Mouse (Mus musculus) midbrain, embryonic 10.5 days (tissue): ENCODE measurements around the gene Xylt1. TPM values are rescaled to one million over a fixed set of nuclear protein-coding genes. Genes with fewer than 3 reads are reported as not detected.

Experiments used
- DNase-seq: peaks from one replicate; pipeline ENCODE4 v3.0.0-alpha.2; 2017; ENCODE audit warnings: low spot score
- H3K27ac ChIP-seq: fragments of 300-500 bp; sonication (generic); replicated peaks from 2 replicates; pipeline ENCODE4 v1.5.1; 2016; ENCODE audit warnings: mild to moderate bottlenecking
- H3K27me3 ChIP-seq: fragments of 300-500 bp; sonication (generic); 2 replicates; pipeline ENCODE4 v1.6.1; 2016; ENCODE audit warnings: low read depth, mild to moderate bottlenecking; ENCODE audit not compliant: poor library complexity, severe bottlenecking
- H3K36me3 ChIP-seq: fragments of 300-500 bp; sonication (generic); 2 replicates; pipeline ENCODE4 v1.6.1; 2016; ENCODE audit warnings: mild to moderate bottlenecking, moderate library complexity
- H3K4me1 ChIP-seq: fragments of 300-500 bp; sonication (generic); 2 replicates; pipeline ENCODE4 v1.6.1; 2016
- H3K4me3 ChIP-seq: fragments of 300-500 bp; sonication (generic); 2 replicates; pipeline ENCODE4 v1.5.1; 2016; ENCODE audit warnings: mild to moderate bottlenecking, moderate library complexity
- H3K9me3 ChIP-seq: fragments of 300-500 bp; sonication (generic); replicated peaks from 2 replicates; pipeline ENCODE4 v1.6.1; 2016; ENCODE audit warnings: mild to moderate bottlenecking
- WGBS: fragments of 180-500 bp; shearing (Covaris S2); methylation state at CpG from one replicate; pipeline ENCODE4 v1.1.7; 2016; 5-methylcytosine and 5-hydroxymethylcytosine counted together
- polyA plus RNA-seq: library from polyadenylated mRNA; unstranded; fragments of >200 nt; fragmentation: Nextera tagmentation; extraction: Ambion mirVana; gene quantifications from 2 replicates; pipeline ENCODE4 v1.2.1, GENCODE M21; 2016

Xylt1 gene
- polyA plus RNA-seq, 1 experiment from 2014 or later = 1.0 TPM

DNA sequence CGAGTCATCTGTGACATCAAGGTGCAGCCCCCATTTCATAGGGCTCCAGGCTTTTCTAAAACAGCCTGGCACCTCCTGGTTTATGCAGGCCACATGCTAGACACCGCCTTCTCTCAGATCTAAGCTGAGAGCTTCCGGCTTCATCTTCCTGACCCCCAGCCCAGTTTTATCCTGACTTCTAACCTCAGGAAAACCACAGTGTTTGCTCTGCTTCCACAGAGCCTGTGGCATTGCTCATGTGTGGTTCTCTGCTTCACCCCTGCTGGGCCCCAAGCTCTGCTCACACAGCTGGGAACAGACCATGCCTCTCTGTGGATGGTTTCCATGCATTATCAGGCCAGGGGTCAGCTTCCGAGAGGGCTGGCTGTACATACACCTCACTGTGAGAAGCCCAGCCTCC lies 254.8 kb downstream of the Xylt1 start:
- no peak for DNase-seq
- 72% methylated on average over 4 of the region's 4 CpGs for WGBS
- H3K9me3 ChIP-seq = no peaks in the 10 kb centered on the region
- peak overlapping the region; percentile 38; the same call in 1 of the 2 replicates for H3K27ac ChIP-seq
- no peaks in the 10 kb centered on the region for H3K27me3 ChIP-seq
- H3K4me3 ChIP-seq = no peak overlapping the region
- peaks cover 12% of the 10 kb centered on the region for H3K4me1 ChIP-seq
- peaks cover 7% of the 10 kb centered on the region; the same call in 1 of the 2 replicates for H3K36me3 ChIP-seq

- H3K4me1 ChIP-seq = peaks cover 7% of the 10 kb centered on the region
- DNase-seq = no peak
- no peaks in the 10 kb centered on the region for H3K9me3 ChIP-seq
- 80% methylated on average over 3 of the region's 3 CpGs for WGBS
- H3K36me3 ChIP-seq = peaks cover 7% of the 10 kb centered on the region; the same call in 1 of the 2 replicates
- H3K27ac ChIP-seq = no peak overlapping the region
- no peak overlapping the region for H3K4me3 ChIP-seq
- no peaks in the 10 kb centered on the region for H3K27me3 ChIP-seq
Observed at GRCm38 (mm10) chr7:117636713-117637112, 255.9 kb downstream of the Xylt1 start.

GRCm38 (mm10) chr7:117637997-117638396 lies 257.2 kb downstream of the Xylt1 start:
- Histone ChIP-seq H3K4me3 (no peak overlapping the region), H3K27me3 (no peaks in the 10 kb centered on the region), H3K36me3 (peaks cover 7% of the 10 kb centered on the region; the same call in 1 of the 2 replicates), H3K27ac (no peak overlapping the region), H3K4me1 (peaks cover 7% of the 10 kb centered on the region), H3K9me3 (no peaks in the 10 kb centered on the region)
- 92% methylated on average over 2 of the region's 2 CpGs for WGBS
- DNase-seq = no peak

DNA sequence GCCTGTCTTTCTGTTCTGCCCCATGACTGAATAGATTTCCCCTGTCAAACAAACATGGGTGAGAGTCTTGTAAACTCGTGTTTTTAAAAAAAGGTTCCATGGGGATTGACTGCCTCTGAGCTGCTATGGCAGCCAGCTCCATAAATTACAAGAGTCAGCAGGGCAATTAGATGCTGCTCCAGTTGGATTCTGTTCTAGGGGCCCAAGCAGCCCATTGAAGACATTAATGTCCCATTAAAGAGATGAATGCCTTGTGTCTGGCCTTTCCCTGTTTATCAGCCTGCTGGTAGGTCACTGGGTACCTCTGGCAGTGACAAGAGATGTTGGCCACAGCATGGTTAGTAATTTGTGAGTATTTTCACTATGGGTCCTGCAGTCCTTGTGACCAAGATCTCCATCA lies 271.9 kb downstream of the Xylt1 start:
- no peaks in the 10 kb centered on the region for H3K27me3 ChIP-seq
- H3K27ac ChIP-seq = no peak overlapping the region
- no peak overlapping the region for H3K4me3 ChIP-seq
- peaks cover 7% of the 10 kb centered on the region; the same call in 1 of the 2 replicates for H3K36me3 ChIP-seq
- no peaks in the 10 kb centered on the region for H3K4me1 ChIP-seq
- DNase-seq = no peak
- H3K9me3 ChIP-seq = no peaks in the 10 kb centered on the region
- WGBS = 91% methylated on average over 1 of the region's 1 CpGs

- no peak for DNase-seq
- WGBS = 94% methylated on average over 5 of the region's 5 CpGs
- no peak overlapping the region for H3K4me3 ChIP-seq
- H3K9me3 ChIP-seq = no peaks in the 10 kb centered on the region
- no peaks in the 10 kb centered on the region for H3K27me3 ChIP-seq
- H3K27ac ChIP-seq = no peak overlapping the region
- no peaks in the 10 kb centered on the region for H3K4me1 ChIP-seq
- 0 out of 2 replicates have a peak, but pooled peaks cover 3% of the 10 kb centered on the region for H3K36me3 ChIP-seq
Observed at GRCm38 (mm10) chr7:117655732-117656131, 275.0 kb downstream of the Xylt1 start.

DNA sequence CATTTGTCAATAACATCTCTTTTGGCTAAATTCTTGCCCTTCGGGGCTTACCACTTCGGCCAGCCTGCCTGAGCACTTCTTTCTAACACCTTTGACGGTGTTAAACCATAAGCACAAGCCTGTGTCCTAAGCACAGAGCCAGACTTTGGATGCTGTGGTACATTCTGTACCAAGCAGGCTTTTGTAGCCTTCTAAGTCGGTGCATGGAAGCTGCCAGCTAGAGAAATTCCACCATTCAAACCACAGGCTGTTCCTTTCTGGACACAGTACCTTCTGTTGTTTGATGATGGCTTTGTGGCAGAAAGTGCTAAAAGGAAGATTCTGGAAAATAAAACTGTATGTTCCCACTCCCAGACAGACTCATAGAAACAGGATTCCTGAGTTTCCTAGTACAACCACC lies 277.4 kb downstream of the Xylt1 start:
- H3K36me3 ChIP-seq = no peaks in the 10 kb centered on the region
- H3K4me1 ChIP-seq = no peaks in the 10 kb centered on the region
- WGBS = 94% methylated on average over 4 of the region's 4 CpGs
- H3K27me3 ChIP-seq = no peaks in the 10 kb centered on the region
- no peak overlapping the region for H3K27ac ChIP-seq
- no peak for DNase-seq
- no peaks in the 10 kb centered on the region for H3K9me3 ChIP-seq
- no peak overlapping the region for H3K4me3 ChIP-seq

- Histone ChIP-seq H3K4me3 (no peak overlapping the region), H3K9me3 (no peaks in the 10 kb centered on the region), H3K4me1 (no peaks in the 10 kb centered on the region), H3K27me3 (no peaks in the 10 kb centered on the region), H3K36me3 (no peaks in the 10 kb centered on the region), H3K27ac (no peak overlapping the region)
- no peak for DNase-seq
- 96% methylated on average over 4 of the region's 4 CpGs for WGBS
Observed at GRCm38 (mm10) chr7:117658739-117659138, 278.0 kb downstream of the Xylt1 start.

GRCm38 (mm10) chr7:117667286-117667685 lies 286.5 kb downstream of the Xylt1 start:
- Histone ChIP-seq H3K36me3 (peaks cover 14% of the 10 kb centered on the region), H3K27me3 (no peaks in the 10 kb centered on the region), H3K9me3 (no peaks in the 10 kb centered on the region), H3K4me3 (no peak overlapping the region), H3K27ac (0 out of 2 replicates have a peak overlapping the region, but pooled peaks have one; percentile 6), H3K4me1 (peaks cover 5% of the 10 kb centered on the region)
- no peak for DNase-seq
- WGBS = 88% methylated on average over 10 of the region's 10 CpGs

DNA sequence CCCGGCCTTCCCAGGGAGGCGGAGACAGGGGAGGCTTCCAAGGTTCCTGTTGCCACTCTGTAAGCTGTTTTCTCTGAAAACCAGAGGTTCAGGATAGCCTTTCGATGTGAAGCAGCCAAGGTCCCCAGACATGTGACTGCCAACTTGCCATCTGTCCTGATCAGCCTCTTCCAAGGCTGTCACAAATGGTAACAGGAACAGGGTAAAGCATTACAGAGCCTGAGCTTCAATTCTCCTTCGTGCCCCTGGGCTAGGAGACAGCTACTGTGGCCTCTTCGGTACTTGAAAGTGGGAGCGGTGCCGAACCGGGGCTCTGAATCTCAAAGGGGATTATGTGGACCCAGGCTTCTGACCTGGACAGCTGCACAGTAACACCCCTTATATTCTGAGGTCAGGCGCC lies 287.4 kb downstream of the Xylt1 start:
- H3K4me3 ChIP-seq = no peak overlapping the region
- no peaks in the 10 kb centered on the region for H3K27me3 ChIP-seq
- H3K36me3 ChIP-seq = peaks cover 14% of the 10 kb centered on the region
- peaks cover 5% of the 10 kb centered on the region for H3K4me1 ChIP-seq
- DNase-seq = no peak
- WGBS = 82% methylated on average over 9 of the region's 9 CpGs
- no peaks in the 10 kb centered on the region for H3K9me3 ChIP-seq
- H3K27ac ChIP-seq = no peak overlapping the region

- H3K36me3 ChIP-seq = peaks cover 9% of the 10 kb centered on the region
- WGBS = 88% methylated on average over 7 of the region's 7 CpGs
- no peaks in the 10 kb centered on the region for H3K27me3 ChIP-seq
- H3K4me3 ChIP-seq = no peak overlapping the region
- H3K27ac ChIP-seq = no peak overlapping the region
- no peaks in the 10 kb centered on the region for H3K9me3 ChIP-seq
- no peak for DNase-seq
- H3K4me1 ChIP-seq = peaks cover 5% of the 10 kb centered on the region
Observed at GRCm38 (mm10) chr7:117672121-117672591, 291.4 kb downstream of the Xylt1 start.

GRCm38 (mm10) chr7:117686120-117686996 lies 305.6 kb downstream of the Xylt1 start:
- no peaks in the 10 kb centered on the region for H3K36me3 ChIP-seq
- H3K4me1 ChIP-seq = peaks cover 31% of the 10 kb centered on the region
- DNase-seq = peak; percentile 72
- H3K27ac ChIP-seq = peak overlapping the region; percentile 80
- WGBS = 10% methylated on average over 5 of the region's 5 CpGs
- H3K4me3 ChIP-seq = no peak overlapping the region
- no peaks in the 10 kb centered on the region for H3K9me3 ChIP-seq
- peaks cover 12% of the 10 kb centered on the region; the same call in 1 of the 2 replicates for H3K27me3 ChIP-seq

DNA sequence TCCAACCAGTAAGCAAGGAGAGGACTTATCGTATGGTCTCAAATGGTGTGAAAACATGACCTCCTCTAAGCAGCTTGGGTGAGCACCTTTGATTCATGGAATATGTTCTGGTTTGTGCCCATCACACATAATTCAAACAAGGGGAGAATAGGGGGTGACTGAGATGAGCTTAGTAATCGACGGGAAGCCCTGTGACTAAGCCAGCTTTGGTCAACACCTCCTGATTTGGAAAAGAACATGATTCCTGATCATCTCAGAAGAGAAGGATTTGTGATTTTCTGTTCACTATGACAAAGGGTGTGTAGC lies 306.2 kb downstream of the Xylt1 start:
- Histone ChIP-seq H3K4me3 (no peak overlapping the region), H3K36me3 (no peaks in the 10 kb centered on the region), H3K27ac (peak overlapping the region; percentile 80), H3K4me1 (peaks cover 31% of the 10 kb centered on the region), H3K9me3 (no peaks in the 10 kb centered on the region), H3K27me3 (peaks cover 12% of the 10 kb centered on the region; the same call in 1 of the 2 replicates)
- no peak for DNase-seq
- WGBS = 61% methylated on average over 3 of the region's 3 CpGs

DNA sequence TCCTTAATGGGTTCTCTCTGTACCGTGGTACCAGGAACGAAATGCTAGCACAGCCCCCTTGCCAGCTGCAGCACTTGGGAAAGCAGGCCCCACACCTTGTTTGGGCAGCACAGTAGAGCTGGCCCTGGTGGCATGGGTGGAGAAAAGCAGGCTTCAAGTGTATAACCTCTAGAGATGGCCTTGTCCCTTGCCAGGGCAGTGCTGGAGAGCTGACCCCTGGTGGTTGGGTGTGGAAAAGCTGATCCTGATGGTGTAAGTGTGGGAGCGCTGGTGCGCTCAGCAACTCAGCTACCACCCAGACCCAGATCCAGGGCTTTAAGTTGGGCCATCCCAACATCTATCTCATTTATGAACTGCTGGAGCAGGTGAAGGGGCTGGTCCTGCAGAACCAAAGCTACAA lies 314.8 kb downstream of the Xylt1 start:
- H3K27ac ChIP-seq = no peak overlapping the region
- H3K27me3 ChIP-seq = no peaks in the 10 kb centered on the region
- WGBS = 84% methylated on average over 4 of the region's 4 CpGs
- peak; percentile 22 for DNase-seq
- H3K36me3 ChIP-seq = no peaks in the 10 kb centered on the region
- peaks cover 11% of the 10 kb centered on the region for H3K4me1 ChIP-seq
- no peak overlapping the region for H3K4me3 ChIP-seq
- H3K9me3 ChIP-seq = no peaks in the 10 kb centered on the region
